Mouse (Mus musculus): ENCODE measurements at regions not wholly inside any gene's neighbourhood (a gene's known extent, or its start where the extent isn't known, plus 50 kb on each side); places are given as distances from the start of the nearest gene placed in this dataset.
A peak's percentile ranks its signal among the peaks of the same experiment; 100 is the strongest.

GRCm38 (mm10) chr14:109457537-109458053, 543.6 kb upstream of the Slitrk1 start:
- DNase-seq (ENCODE audit: low spot score in 2 of 2) = peak in 1 of 2 experiments; percentile 2

- peak in 1 of 2 experiments; percentile 3 for DNase-seq (ENCODE audit: low spot score in 2 of 2)
These were observed 520.2 kb upstream of the Slitrk1 start for GRCm38 (mm10) chr14:109434205-109434604.

GRCm38 (mm10) chr14:109432893-109433524, 519.1 kb upstream of the Slitrk1 start:
- DNase-seq (ENCODE audit: low spot score in 2 of 2) = no peak
